In genomic region chr17:86313413-86314139, GRCm38 (mm10) we compare ENCODE assay signal across 10 mouse cellular contexts.
DNase-seq lines count a peak whose midpoint lies in the region; ATAC-seq lines count a peak whose summit lies in the region.
"Had no signal": no experiment of that assay in that cellular context is flagged by ENCODE, and none has a peak within 500 bp of the region (broad histone marks: within the 10 kb centered on the region; RNA-seq: fewer than 3 reads in every experiment).

No protein-coding gene starts in this region.

- H3K27ac ChIP-seq in hindbrain, embryonic 13.5 days = peak overlapping the region; percentile 35; the same call in 1 of the 2 replicates
- H3K27ac ChIP-seq in hindbrain, embryonic 12.5 days = no peak overlapping the region
- H3K27ac ChIP-seq in forebrain, embryonic 10.5 days = no peak overlapping the region
- H3K27ac ChIP-seq: limb, embryonic 13.5 days had no signal

- 79% methylated on average over 8 of the region's 8 CpGs for WGBS in hindbrain, embryonic 13.5 days
- WGBS in hindbrain, embryonic 12.5 days = 83% methylated on average over 8 of the region's 8 CpGs
- 88% methylated on average over 8 of the region's 8 CpGs for WGBS in forebrain, embryonic 10.5 days

- H3K9ac ChIP-seq in hindbrain, embryonic 13.5 days = no peak overlapping the region
- H3K9ac ChIP-seq in hindbrain, embryonic 12.5 days = no peak overlapping the region
- H3K9ac ChIP-seq: limb, embryonic 13.5 days had no signal

- H3K36me3 ChIP-seq in hindbrain, embryonic 13.5 days = no peaks in the 10 kb centered on the region
- H3K36me3 ChIP-seq in hindbrain, embryonic 12.5 days = no peaks in the 10 kb centered on the region
- no peaks in the 10 kb centered on the region for H3K36me3 ChIP-seq in megakaryocyte, embryonic 14.5 days (replicated peaks; ENCODE audit: low read length)
- no peaks in the 10 kb centered on the region for H3K36me3 ChIP-seq in forebrain, embryonic 10.5 days (replicated peaks)
- H3K36me3 ChIP-seq: limb, embryonic 13.5 days had no signal

- intact Hi-C loops in gastrocnemius, postnatal 14 days (cut with DNase I; ENCODE audit: low total_unique reads) = no loop called here

- no peak for ATAC-seq in hindbrain, embryonic 13.5 days (ENCODE audit: low FRiP score)
- no peak for ATAC-seq in hindbrain, embryonic 12.5 days (ENCODE audit: low FRiP score)

- H3K27me3 ChIP-seq in hindbrain, embryonic 13.5 days = no peaks in the 10 kb centered on the region
- no peaks in the 10 kb centered on the region for H3K27me3 ChIP-seq in hindbrain, embryonic 12.5 days
- H3K27me3 ChIP-seq in megakaryocyte, embryonic 14.5 days (replicated peaks) = peaks cover 2% of the 10 kb centered on the region
- H3K27me3 ChIP-seq in forebrain, embryonic 10.5 days (ENCODE audit: poor library complexity, severe bottlenecking) = no peaks in the 10 kb centered on the region
- H3K27me3 ChIP-seq: limb, embryonic 13.5 days had no signal

- no peaks in the 10 kb centered on the region for H3K9me3 ChIP-seq in hindbrain, embryonic 13.5 days
- H3K9me3 ChIP-seq in hindbrain, embryonic 12.5 days (replicated peaks) = no peaks in the 10 kb centered on the region
- no peaks in the 10 kb centered on the region for H3K9me3 ChIP-seq in megakaryocyte, embryonic 14.5 days
- H3K9me3 ChIP-seq in forebrain, embryonic 10.5 days = no peaks in the 10 kb centered on the region

- peak; percentile 62 for DNase-seq in gastrocnemius, postnatal 14 days
- peak; percentile 74 for DNase-seq in kidney, postnatal 10 days
- DNase-seq in forebrain, embryonic 10.5 days (ENCODE audit: extremely low spot score, low spot score) = no peak
- no peak for DNase-seq in embryo, embryonic 10 days (ENCODE audit: low spot score)
- no peak for DNase-seq in cerebellum, adult 9-11 months
- DNase-seq: thymus, adult 18-20 months had no signal

- no peak overlapping the region for H3K4me2 ChIP-seq in hindbrain, embryonic 13.5 days
- no peak overlapping the region for H3K4me2 ChIP-seq in hindbrain, embryonic 12.5 days (replicated peaks)
- H3K4me2 ChIP-seq: limb, embryonic 13.5 days had no signal

- H3K4me3 ChIP-seq in hindbrain, embryonic 13.5 days = no peak overlapping the region
- no peak overlapping the region for H3K4me3 ChIP-seq in hindbrain, embryonic 12.5 days
- peak overlapping the region; percentile 72 for H3K4me3 ChIP-seq in megakaryocyte, embryonic 14.5 days (replicated peaks)
- H3K4me3 ChIP-seq in forebrain, embryonic 10.5 days = no peak overlapping the region
- H3K4me3 ChIP-seq: limb, embryonic 13.5 days had no signal

- peaks cover 24% of the 10 kb centered on the region for H3K4me1 ChIP-seq in hindbrain, embryonic 13.5 days (replicated peaks)
- H3K4me1 ChIP-seq in hindbrain, embryonic 12.5 days = 0 out of 2 replicates have a peak, but pooled peaks cover 7% of the 10 kb centered on the region
- peaks cover 74% of the 10 kb centered on the region for H3K4me1 ChIP-seq in megakaryocyte, embryonic 14.5 days
- peaks cover 16% of the 10 kb centered on the region; the same call in 1 of the 2 replicates for H3K4me1 ChIP-seq in forebrain, embryonic 10.5 days

Comparison
In these comparisons a context has a peak if more than half of its experiments do, and no peak if none do; other contexts are left out.
1. DNase-seq: peak in gastrocnemius, postnatal 14 days (single experiment) and kidney, postnatal 10 days (single experiment); none in forebrain, embryonic 10.5 days (single experiment), embryo, embryonic 10 days (single experiment) and cerebellum, adult 9-11 months (single experiment).